Mouse (Mus musculus) hindbrain, embryonic 12.5 days (tissue): ENCODE data around the gene Hdac4. TPM values are rescaled to one million over a fixed set of nuclear protein-coding genes. Genes with fewer than 3 reads are reported as not detected.

Experiments
- ATAC-seq: fragments of 200-750 bp; cut with Nextera tagmentation; 2 replicates; pipeline ENCODE4 v1.8.0; 2017; ENCODE audit warnings: moderate TSS enrichment; ENCODE audit not compliant: low FRiP score
- H3K27ac ChIP-seq: fragments of 300-500 bp; sonication (generic); 2 replicates; pipeline ENCODE4 v1.5.1; 2016; ENCODE audit warnings: mild to moderate bottlenecking
- H3K27me3 ChIP-seq: fragments of 300-500 bp; sonication (generic); 2 replicates; pipeline ENCODE4 v1.6.1; 2016; ENCODE audit warnings: mild to moderate bottlenecking
- H3K36me3 ChIP-seq: fragments of 300-500 bp; sonication (generic); 2 replicates; pipeline ENCODE4 v1.6.1; 2016; ENCODE audit warnings: mild to moderate bottlenecking
- H3K4me1 ChIP-seq: fragments of 300-500 bp; sonication (generic); 2 replicates; pipeline ENCODE4 v1.6.1; 2016
- H3K4me2 ChIP-seq: fragments of 300-500 bp; sonication (generic); replicated peaks from 2 replicates; pipeline ENCODE4 v1.6.1; 2016; ENCODE audit warnings: mild to moderate bottlenecking
- H3K4me3 ChIP-seq: fragments of 300-500 bp; sonication (generic); 2 replicates; pipeline ENCODE4 v1.5.1; 2016; ENCODE audit warnings: mild to moderate bottlenecking
- H3K9ac ChIP-seq: fragments of 300-500 bp; sonication (generic); 2 replicates; pipeline ENCODE4 v1.6.1; 2016; ENCODE audit warnings: mild to moderate bottlenecking, moderate library complexity
- H3K9me3 ChIP-seq: fragments of 300-500 bp; sonication (generic); replicated peaks from 2 replicates; pipeline ENCODE4 v1.6.1; 2016; ENCODE audit warnings: mild to moderate bottlenecking
- WGBS: fragments of 180-500 bp; shearing (Covaris S2); methylation state at CpG from one replicate; pipeline ENCODE4 v1.1.7; 2016; 5-methylcytosine and 5-hydroxymethylcytosine counted together
- polyA plus RNA-seq: library from polyadenylated mRNA; unstranded; fragments of >200 nt; fragmentation: Nextera tagmentation; extraction: Ambion mirVana; gene quantifications from 2 replicates; pipeline ENCODE4 v1.2.1, GENCODE M21; 2016

Hdac4 gene
- polyA plus RNA-seq, 1 experiment from 2014 or later, result 25.5 TPM

DNA sequence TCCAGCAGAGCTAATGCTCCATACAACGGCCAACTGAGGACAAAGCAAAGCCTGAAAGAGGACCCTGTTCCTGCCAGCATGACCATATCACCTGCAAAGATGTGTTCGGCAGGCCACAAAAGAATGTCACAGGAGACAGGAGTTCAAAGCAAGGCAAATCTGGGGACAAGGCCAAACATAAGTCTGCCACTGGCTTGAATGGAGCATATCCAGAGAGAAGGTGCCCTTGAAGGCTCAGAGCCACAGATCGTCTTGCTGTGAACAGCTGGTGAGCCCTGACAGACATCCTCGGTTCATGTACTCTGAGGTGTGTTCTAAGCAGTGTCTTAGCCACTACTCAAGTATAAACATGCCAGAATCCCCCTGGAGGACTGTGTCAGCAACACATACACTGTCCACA lies 79.3 kb downstream of the Hdac4 start:
- 78% methylated on average over 4 of the region's 4 CpGs for WGBS
- Histone ChIP-seq H3K27me3 (no peaks in the 10 kb centered on the region), H3K4me1 (peaks cover 5% of the 10 kb centered on the region; the same call in 1 of the 2 replicates), H3K4me2 (no peak overlapping the region), H3K9ac (no peak overlapping the region), H3K27ac (no peak overlapping the region), H3K9me3 (no peaks in the 10 kb centered on the region), H3K36me3 (no peaks in the 10 kb centered on the region), H3K4me3 (no peak overlapping the region)
- no peak for ATAC-seq

DNA sequence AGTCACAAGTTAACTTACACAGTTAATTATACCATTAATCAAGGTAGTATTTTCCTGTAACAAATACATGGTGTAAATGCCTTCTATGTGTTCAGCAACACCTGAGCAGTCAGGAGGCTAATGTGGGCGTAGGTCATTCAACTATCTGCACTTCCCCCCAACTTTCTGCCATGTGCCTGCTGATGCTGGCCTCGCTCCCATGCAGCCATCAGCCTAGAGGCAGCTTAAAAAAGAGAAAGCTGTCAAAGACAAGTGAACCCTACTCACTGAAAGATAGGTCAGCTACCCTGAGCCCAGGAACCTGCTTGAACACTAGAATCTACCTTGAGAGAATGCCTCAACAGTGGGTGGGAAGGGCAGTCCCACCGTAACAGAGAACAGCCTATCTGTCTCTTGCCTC lies 81.4 kb downstream of the Hdac4 start:
- H3K9ac ChIP-seq, result no peak overlapping the region
- 97% methylated on average over 3 of the region's 3 CpGs for WGBS
- no peaks in the 10 kb centered on the region for H3K36me3 ChIP-seq
- H3K4me1 ChIP-seq, result peaks cover 10% of the 10 kb centered on the region
- no peak overlapping the region for H3K4me2 ChIP-seq
- ATAC-seq, result no peak
- H3K27me3 ChIP-seq, result no peaks in the 10 kb centered on the region
- no peak overlapping the region for H3K4me3 ChIP-seq
- H3K9me3 ChIP-seq, result no peaks in the 10 kb centered on the region
- no peak overlapping the region for H3K27ac ChIP-seq

DNA sequence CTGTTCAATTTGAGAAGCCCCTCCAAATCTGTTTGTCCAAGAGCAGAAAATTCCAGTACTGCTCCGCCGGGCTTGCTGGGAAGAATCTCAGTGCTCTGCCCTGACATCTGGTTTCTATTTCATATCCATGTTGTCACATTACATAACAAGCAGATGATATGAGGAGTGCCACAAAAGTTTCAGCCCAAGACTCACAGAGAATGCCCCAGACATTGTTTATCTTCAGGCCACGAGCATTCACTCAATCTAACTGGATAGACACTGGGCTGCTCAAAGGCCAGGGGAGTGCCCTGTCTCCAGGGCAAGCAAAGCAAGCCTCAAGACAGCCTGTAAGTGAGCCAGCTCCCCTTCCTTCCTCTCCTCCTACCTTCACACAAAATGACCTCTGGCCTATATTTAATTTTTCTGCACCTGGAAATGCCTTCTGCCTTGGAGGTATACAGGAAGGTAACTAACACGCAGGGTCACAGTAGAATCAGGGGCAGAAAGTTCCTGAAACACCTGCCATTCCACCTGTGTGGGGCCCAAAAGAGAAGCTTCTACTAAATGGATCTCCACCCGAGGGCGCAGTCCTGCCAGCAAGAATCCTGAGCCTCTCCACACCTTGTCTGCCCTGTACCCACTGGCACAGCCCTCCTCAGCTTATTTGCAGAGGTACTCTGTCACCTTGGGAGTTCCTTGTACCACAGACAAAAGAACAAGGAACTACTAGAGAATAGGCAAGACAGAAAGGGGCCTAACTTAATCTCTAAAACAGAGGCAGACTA lies 82.1 kb downstream of the Hdac4 start:
- Histone ChIP-seq H3K36me3 (no peaks in the 10 kb centered on the region), H3K27me3 (no peaks in the 10 kb centered on the region), H3K4me3 (no peak overlapping the region), H3K9ac (no peak overlapping the region), H3K9me3 (no peaks in the 10 kb centered on the region), H3K4me2 (no peak overlapping the region), H3K4me1 (peaks cover 10% of the 10 kb centered on the region), H3K27ac (no peak overlapping the region)
- WGBS, result 75% methylated on average over 6 of the region's 6 CpGs
- ATAC-seq, result no peak

DNA sequence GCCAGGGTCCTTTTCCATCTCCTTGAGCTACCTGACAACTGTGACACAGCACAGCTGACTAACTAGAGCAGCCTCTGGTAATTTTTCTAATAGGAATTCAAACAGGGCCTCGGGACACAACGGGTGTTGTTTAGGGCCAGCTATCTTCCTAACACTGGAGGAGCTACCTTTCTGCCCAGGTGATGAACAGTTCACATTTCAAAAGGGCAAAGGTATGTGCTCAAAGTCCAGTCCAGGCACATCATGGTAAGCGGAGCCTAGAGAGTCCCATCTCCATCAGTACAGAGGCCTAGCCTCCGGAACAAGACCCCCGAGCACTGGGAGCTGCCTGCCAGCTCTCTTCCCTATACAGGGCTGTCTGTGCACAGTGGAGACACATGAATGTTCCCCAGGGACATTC lies 82.9 kb downstream of the Hdac4 start:
- Histone ChIP-seq H3K36me3 (no peaks in the 10 kb centered on the region), H3K9me3 (no peaks in the 10 kb centered on the region), H3K27ac (no peak overlapping the region), H3K27me3 (no peaks in the 10 kb centered on the region), H3K9ac (no peak overlapping the region), H3K4me3 (no peak overlapping the region), H3K4me2 (no peak overlapping the region), H3K4me1 (peaks cover 10% of the 10 kb centered on the region)
- 89% methylated on average over 5 of the region's 5 CpGs for WGBS
- no peak for ATAC-seq

DNA sequence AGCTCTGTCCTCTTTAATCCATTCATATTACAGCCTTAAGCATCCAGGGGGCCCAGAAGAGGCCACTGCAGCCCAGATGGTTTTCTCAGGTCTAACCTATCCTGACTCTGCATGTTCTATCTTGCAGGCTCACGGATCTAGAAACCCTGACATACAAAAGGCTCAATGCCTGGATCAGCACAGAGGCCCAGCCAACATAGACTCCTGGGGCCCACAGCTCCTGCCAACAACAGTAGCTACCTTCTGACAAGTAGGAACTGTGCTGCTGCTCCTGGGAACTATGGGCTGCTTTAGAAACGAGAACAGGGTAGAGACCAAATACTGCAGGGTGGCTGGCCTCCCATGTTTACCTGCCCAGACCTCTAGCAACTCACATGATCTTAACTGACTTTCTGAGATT lies 83.9 kb downstream of the Hdac4 start:
- Histone ChIP-seq H3K36me3 (no peaks in the 10 kb centered on the region), H3K4me1 (peaks cover 10% of the 10 kb centered on the region), H3K4me3 (no peak overlapping the region), H3K27ac (no peak overlapping the region), H3K27me3 (no peaks in the 10 kb centered on the region), H3K4me2 (no peak overlapping the region), H3K9me3 (no peaks in the 10 kb centered on the region), H3K9ac (no peak overlapping the region)
- WGBS, result 80% methylated on average over 2 of the region's 2 CpGs
- ATAC-seq, result no peak

DNA sequence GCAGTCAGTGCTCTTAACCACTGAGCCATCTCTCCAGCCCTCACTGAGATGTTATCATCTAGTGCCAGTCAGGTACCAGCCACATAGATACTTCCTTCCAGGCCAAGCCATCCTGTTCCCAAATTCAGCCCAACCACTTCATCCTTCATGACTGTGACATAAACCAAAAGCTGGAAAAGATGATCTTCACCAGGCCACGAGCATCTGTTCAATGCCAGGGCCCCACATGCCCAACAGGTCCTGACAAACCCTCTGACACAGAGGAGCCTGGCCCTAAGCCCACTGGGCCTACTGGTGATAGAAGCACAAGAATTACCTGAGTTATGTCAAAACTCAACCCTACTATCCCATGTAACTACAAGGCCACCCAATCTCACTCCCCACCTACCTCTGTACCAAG lies 84.5 kb downstream of the Hdac4 start:
- no peaks in the 10 kb centered on the region for H3K36me3 ChIP-seq
- H3K9me3 ChIP-seq, result no peaks in the 10 kb centered on the region
- WGBS, result 96% methylated on average over 1 of the region's 1 CpGs
- ATAC-seq, result no peak
- H3K9ac ChIP-seq, result no peak overlapping the region
- H3K4me2 ChIP-seq, result no peak overlapping the region
- no peak overlapping the region for H3K4me3 ChIP-seq
- peaks cover 10% of the 10 kb centered on the region for H3K4me1 ChIP-seq
- no peak overlapping the region for H3K27ac ChIP-seq
- H3K27me3 ChIP-seq, result no peaks in the 10 kb centered on the region

DNA sequence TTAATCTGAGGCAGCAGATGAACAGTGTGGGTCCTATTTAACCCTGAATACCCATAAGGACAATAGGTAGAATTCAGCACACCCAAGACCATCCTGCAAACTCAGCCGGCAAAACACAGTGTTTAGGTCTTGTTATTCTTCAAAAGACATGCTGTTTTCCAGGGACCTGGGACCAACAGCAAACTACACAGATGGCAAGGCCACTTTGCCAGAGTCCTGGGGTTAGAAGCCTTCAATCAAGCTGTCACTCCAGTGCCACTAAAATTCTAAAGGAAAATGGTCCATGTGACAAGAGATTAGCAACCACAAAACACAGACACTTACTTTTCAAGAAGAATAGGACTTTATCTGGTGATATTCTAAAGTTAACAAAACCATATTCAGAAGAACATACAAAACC lies 86.3 kb downstream of the Hdac4 start:
- Histone ChIP-seq H3K9ac (no peak overlapping the region), H3K4me2 (no peak overlapping the region), H3K27me3 (no peaks in the 10 kb centered on the region), H3K36me3 (no peaks in the 10 kb centered on the region), H3K27ac (no peak overlapping the region), H3K4me1 (peaks cover 10% of the 10 kb centered on the region), H3K4me3 (no peak overlapping the region), H3K9me3 (no peaks in the 10 kb centered on the region)
- 29% methylated on average over 1 of the region's 1 CpGs for WGBS
- ATAC-seq, result no peak

DNA sequence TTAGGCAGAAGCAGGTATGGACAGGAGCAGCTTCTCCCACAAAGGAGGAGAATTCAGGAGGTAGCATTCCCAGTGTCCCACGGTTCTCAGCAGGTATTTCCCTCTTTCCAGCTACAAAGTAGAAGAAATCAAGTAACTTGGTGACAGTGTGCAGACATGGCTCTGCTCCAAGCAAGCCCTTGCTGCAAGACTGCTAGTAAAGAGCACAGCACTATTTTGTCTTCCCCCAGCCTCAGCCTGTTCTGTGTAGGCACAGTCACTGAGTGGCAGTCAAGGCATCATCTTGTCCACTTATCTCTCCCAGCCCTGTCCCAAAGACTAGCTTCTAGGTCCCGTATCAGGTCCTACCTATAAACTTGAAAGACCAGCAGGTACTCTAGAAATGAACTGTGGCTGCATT lies 86.9 kb downstream of the Hdac4 start:
- WGBS, result 91% methylated on average over 2 of the region's 2 CpGs
- H3K4me2 ChIP-seq, result no peak overlapping the region
- H3K4me1 ChIP-seq, result peaks cover 7% of the 10 kb centered on the region
- H3K27me3 ChIP-seq, result no peaks in the 10 kb centered on the region
- H3K27ac ChIP-seq, result no peak overlapping the region
- H3K9ac ChIP-seq, result no peak overlapping the region
- no peaks in the 10 kb centered on the region for H3K9me3 ChIP-seq
- no peak overlapping the region for H3K4me3 ChIP-seq
- no peak for ATAC-seq
- no peaks in the 10 kb centered on the region for H3K36me3 ChIP-seq

- Histone ChIP-seq H3K36me3 (no peaks in the 10 kb centered on the region), H3K27me3 (no peaks in the 10 kb centered on the region), H3K9ac (no peak overlapping the region), H3K4me3 (no peak overlapping the region), H3K9me3 (no peaks in the 10 kb centered on the region), H3K27ac (no peak overlapping the region), H3K4me2 (no peak overlapping the region), H3K4me1 (peaks cover 5% of the 10 kb centered on the region; the same call in 1 of the 2 replicates)
- WGBS, result 94% methylated on average over 2 of the region's 2 CpGs
- ATAC-seq, result no peak
These were observed 87.5 kb downstream of the Hdac4 start for GRCm38 (mm10) chr1:92107996-92108395.

- WGBS, result 90% methylated on average over 2 of the region's 2 CpGs
- ATAC-seq, result no peak
- Histone ChIP-seq H3K4me3 (no peak overlapping the region), H3K36me3 (no peaks in the 10 kb centered on the region), H3K27me3 (no peaks in the 10 kb centered on the region), H3K4me2 (no peak overlapping the region), H3K27ac (no peak overlapping the region), H3K4me1 (peaks cover 5% of the 10 kb centered on the region; the same call in 1 of the 2 replicates), H3K9ac (no peak overlapping the region), H3K9me3 (no peaks in the 10 kb centered on the region)
These were observed 88.0 kb downstream of the Hdac4 start for GRCm38 (mm10) chr1:92107521-92107920.

DNA sequence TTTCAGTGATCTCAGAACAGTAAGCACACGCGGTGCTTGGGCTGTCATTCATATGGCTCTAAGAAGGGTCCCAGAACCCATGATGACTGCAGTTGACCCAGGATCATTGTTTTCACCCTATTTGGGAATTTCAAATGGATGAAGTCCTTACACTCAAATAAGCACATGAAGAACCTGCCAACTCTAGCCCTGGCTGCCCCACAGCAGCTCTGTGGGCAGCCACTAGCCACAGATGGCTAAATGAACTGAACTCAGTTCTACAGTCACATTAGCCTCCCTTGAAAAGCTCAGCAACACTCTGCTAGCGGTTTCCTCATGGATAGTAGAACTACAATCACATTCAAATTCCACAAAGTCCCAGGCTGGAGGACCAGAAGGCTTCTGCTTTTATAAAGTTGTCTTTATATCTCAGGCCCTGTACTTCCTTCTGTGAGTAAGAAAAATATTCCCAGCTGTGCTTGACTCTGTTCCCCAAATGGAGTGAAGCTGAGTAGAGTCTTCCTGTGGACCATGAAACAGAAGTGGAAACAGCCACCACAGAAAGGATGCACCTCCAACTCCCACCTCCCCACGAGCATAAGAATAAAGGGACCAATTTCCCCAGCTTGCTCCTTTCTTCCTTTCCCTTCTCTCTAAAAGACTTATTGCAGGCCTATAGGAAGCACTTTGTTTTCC lies 88.9 kb downstream of the Hdac4 start:
- Histone ChIP-seq H3K36me3 (no peaks in the 10 kb centered on the region), H3K27ac (no peak overlapping the region), H3K4me1 (peaks cover 5% of the 10 kb centered on the region; the same call in 1 of the 2 replicates), H3K4me3 (no peak overlapping the region), H3K27me3 (no peaks in the 10 kb centered on the region), H3K9ac (no peak overlapping the region), H3K4me2 (no peak overlapping the region), H3K9me3 (no peaks in the 10 kb centered on the region)
- WGBS, result 88% methylated on average over 4 of the region's 4 CpGs
- ATAC-seq, result no peak

DNA sequence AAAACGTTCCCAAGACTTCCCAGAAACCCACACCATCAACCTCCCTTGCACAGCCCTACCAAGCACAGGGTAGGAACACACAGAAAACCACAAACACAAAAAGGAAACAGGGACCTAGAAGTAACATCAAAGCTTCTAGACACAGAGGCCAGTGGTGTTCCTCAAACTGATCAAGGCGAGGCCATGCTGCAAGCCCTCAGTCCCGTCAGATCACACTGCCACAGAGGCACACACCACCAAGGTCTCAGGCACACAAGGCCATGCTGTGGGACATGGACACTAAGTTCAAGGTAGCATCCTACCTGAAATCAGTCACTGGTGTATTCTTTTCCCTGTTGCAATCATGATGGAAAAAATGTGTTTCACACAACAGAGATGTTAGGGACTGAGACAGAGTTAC lies 90.8 kb downstream of the Hdac4 start:
- Histone ChIP-seq H3K4me3 (no peak overlapping the region), H3K9ac (no peak overlapping the region), H3K27ac (no peak overlapping the region), H3K4me2 (no peak overlapping the region), H3K9me3 (no peaks in the 10 kb centered on the region), H3K36me3 (no peaks in the 10 kb centered on the region), H3K4me1 (peaks cover 10% of the 10 kb centered on the region), H3K27me3 (no peaks in the 10 kb centered on the region)
- WGBS, result 88% methylated on average over 3 of the region's 3 CpGs
- ATAC-seq, result no peak

GRCm38 (mm10) chr1:92103971-92104370 lies 91.5 kb downstream of the Hdac4 start:
- no peak overlapping the region for H3K9ac ChIP-seq
- H3K4me2 ChIP-seq, result no peak overlapping the region
- no peak overlapping the region for H3K27ac ChIP-seq
- peaks cover 6% of the 10 kb centered on the region; the same call in 1 of the 2 replicates for H3K4me1 ChIP-seq
- no peaks in the 10 kb centered on the region for H3K9me3 ChIP-seq
- no peak overlapping the region for H3K4me3 ChIP-seq
- no peaks in the 10 kb centered on the region for H3K36me3 ChIP-seq
- no peaks in the 10 kb centered on the region for H3K27me3 ChIP-seq
- ATAC-seq, result no peak
